Mouse (Mus musculus) testis, adult 2 months (tissue): ENCODE measurements at regions not wholly inside any gene's neighbourhood (a gene's known extent, or its start where the extent isn't known, plus 50 kb on each side); places are given as distances from the start of the nearest gene placed in this dataset.

ENCODE experiments used
- CTCF ChIP-seq: fragments of 200-500 bp; IDR thresholded peaks from 2 replicates; pipeline ENCODE4 v1.5.1; 2012; ENCODE audit warnings: low read depth, mild to moderate bottlenecking, inconsistent platforms, low read length, moderate library complexity; ENCODE audit not compliant: control insufficient read depth, insufficient read depth, insufficient replicate concordance
- POLR2A ChIP-seq: fragments of 200-500 bp; IDR thresholded peaks from 2 replicates; pipeline ENCODE4 v1.6.1; 2012; ENCODE audit warnings: low read depth, mild to moderate bottlenecking, inconsistent platforms, low read length, moderate library complexity; ENCODE audit not compliant: control insufficient read depth

DNA sequence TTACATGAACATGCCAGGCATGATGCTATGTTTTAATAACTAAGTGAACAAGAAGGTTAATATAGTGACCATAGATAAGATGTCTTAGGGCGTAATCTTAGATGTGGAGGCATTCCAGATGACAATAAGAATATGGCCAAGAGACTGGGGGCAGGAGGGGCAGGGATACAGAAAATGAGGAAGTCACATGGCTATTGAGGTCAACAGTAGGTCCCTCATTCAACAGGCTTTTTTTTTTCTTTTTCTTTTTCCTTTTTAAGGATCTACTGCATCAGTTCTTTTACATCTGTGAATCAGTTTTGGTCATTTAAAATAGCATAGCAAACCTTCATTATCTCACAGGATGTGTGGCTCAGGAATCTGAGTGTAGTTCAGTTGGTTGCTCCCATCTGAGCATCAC is 80.4 kb upstream of the Tmem164 start:
- TF ChIP-seq POLR2A (no peak), CTCF (no peak)
